Mouse (Mus musculus) midbrain, postnatal 0 days (tissue): ENCODE data around the gene Shroom3. TPM values are rescaled to one million over a fixed set of nuclear protein-coding genes. Genes with fewer than 3 reads are reported as not detected.
A peak's percentile ranks its signal among the peaks of the same experiment; 100 is the strongest.

ENCODE experiments used
- ATAC-seq: fragments of 200-750 bp; cut with Nextera tagmentation; 2 replicates; pipeline ENCODE4 v1.8.0; 2017; ENCODE audit warnings: moderate number of reproducible peaks, mild to moderate bottlenecking, moderate TSS enrichment, moderate library complexity; ENCODE audit not compliant: low FRiP score
- DNase-seq: peaks from one replicate; pipeline ENCODE4 v3.0.0-alpha.2; 2015; ENCODE audit warnings: low spot score
- H3K27ac ChIP-seq: fragments of 300-500 bp; sonication (generic); 2 replicates; pipeline ENCODE4 v1.5.1; 2014; ENCODE audit warnings: low read depth, mild to moderate bottlenecking, low read length, mixed read lengths
- H3K27me3 ChIP-seq: fragments of 300-500 bp; sonication (generic); 2 replicates; pipeline ENCODE4 v1.6.1; 2014; ENCODE audit warnings: low read length, control low read depth, mixed read lengths; ENCODE audit not compliant: insufficient read depth
- H3K36me3 ChIP-seq: fragments of 300-500 bp; sonication (generic); 2 replicates; pipeline ENCODE4 v1.6.1; 2014; ENCODE audit warnings: low read length, control low read depth, mixed read lengths; ENCODE audit not compliant: insufficient read depth
- H3K4me1 ChIP-seq: fragments of 300-500 bp; sonication (generic); 2 replicates; pipeline ENCODE4 v1.6.1; 2014; ENCODE audit warnings: mild to moderate bottlenecking, control low read depth, antibody characterized with exemption, low read length, mixed read lengths; ENCODE audit not compliant: insufficient read depth
- H3K4me2 ChIP-seq: fragments of 300-500 bp; sonication (generic); 2 replicates; pipeline ENCODE4 v1.6.1; 2014; ENCODE audit warnings: low read depth, mild to moderate bottlenecking, low read length, mixed read lengths; ENCODE audit not compliant: poor library complexity, severe bottlenecking
- H3K4me3 ChIP-seq: fragments of 300-500 bp; sonication (generic); 2 replicates; pipeline ENCODE4 v1.5.1; 2014; ENCODE audit warnings: low read depth, mild to moderate bottlenecking, low read length, moderate library complexity
- H3K9ac ChIP-seq: fragments of 300-500 bp; sonication (generic); replicated peaks from 2 replicates; pipeline ENCODE4 v1.6.1; 2014; ENCODE audit warnings: mild to moderate bottlenecking, low read length, moderate library complexity, mixed read lengths; ENCODE audit not compliant: poor library complexity, severe bottlenecking
- H3K9me3 ChIP-seq: fragments of 300-500 bp; sonication (generic); 2 replicates; pipeline ENCODE4 v1.6.1; 2016; ENCODE audit warnings: low read length, control low read depth
- CTCF ChIP-seq: IDR thresholded peaks from 2 replicates; pipeline ENCODE4 v1.5.1; 2016; ENCODE audit warnings: antibody characterized with exemption, mild to moderate bottlenecking
- WGBS: fragments of 180-500 bp; shearing (Covaris S2); extraction: QIAGEN DNeasy Blood & Tissue Kit; methylation state at CpG from one replicate; pipeline ENCODE4 v1.1.7; 2014; 5-methylcytosine and 5-hydroxymethylcytosine counted together
- polyA plus RNA-seq: library from polyadenylated mRNA; unstranded; fragments of >200 nt; fragmentation: Nextera tagmentation; extraction: Ambion mirVana; gene quantifications from 2 replicates; pipeline ENCODE4 v1.2.1, GENCODE M21; 2015
- total RNA-seq: library from RNA; depleted of rRNA; stranded (reverse); fragments of >200 nt; gene quantifications from 2 replicates; pipeline ENCODE4 v1.2.3, GENCODE M21; 2014

Gene Shroom3
- total and polyA plus RNA-seq, 2 experiments from 2014 or later, result 1.2 to 8.1 TPM

GRCm38 (mm10) chr5:92905146-92905545 is 221.9 kb downstream of the Shroom3 start:
- Histone ChIP-seq H3K27ac (peak overlapping the region; percentile 59; the same call in 1 of the 2 replicates), H3K27me3 (no peaks in the 10 kb centered on the region), H3K4me2 (no peak overlapping the region), H3K4me1 (peaks cover 14% of the 10 kb centered on the region; the same call in 1 of the 2 replicates), H3K9ac (0 out of 2 replicates have a peak overlapping the region, but pooled peaks have one; percentile 36), H3K4me3 (no peak overlapping the region), H3K36me3 (no peaks in the 10 kb centered on the region), H3K9me3 (no peaks in the 10 kb centered on the region)
- 26% methylated on average over 9 of the region's 9 CpGs for WGBS
- ATAC-seq (no peak), DNase-seq (no peak)
- no peak for TF ChIP-seq CTCF

- Histone ChIP-seq H3K9ac (no peak overlapping the region), H3K4me2 (no peak overlapping the region), H3K36me3 (no peaks in the 10 kb centered on the region), H3K27me3 (no peaks in the 10 kb centered on the region), H3K4me3 (no peak overlapping the region), H3K27ac (peak overlapping the region; percentile 59; the same call in 1 of the 2 replicates), H3K9me3 (no peaks in the 10 kb centered on the region), H3K4me1 (peaks cover 14% of the 10 kb centered on the region; the same call in 1 of the 2 replicates)
- 7% methylated on average over 8 of the region's 8 CpGs for WGBS
- ATAC-seq (peak; percentile 89), DNase-seq (peak; percentile 78)
- TF ChIP-seq CTCF, result no peak
Measured at GRCm38 (mm10) chr5:92905594-92906008, 222.4 kb downstream of the Shroom3 start.

- no peak for ATAC-seq
Measured at GRCm38 (mm10) chr5:92908227-92908626, 225.0 kb downstream of the Shroom3 start.

GRCm38 (mm10) chr5:92910838-92911237 is 227.6 kb downstream of the Shroom3 start:
- no peak for TF ChIP-seq CTCF
- H3K9ac ChIP-seq, result no peak overlapping the region
- no peak overlapping the region for H3K27ac ChIP-seq
- 93% methylated on average over 3 of the region's 3 CpGs for WGBS
- ATAC-seq (no peak), DNase-seq (no peak)
- no peak overlapping the region for H3K4me2 ChIP-seq
- H3K4me3 ChIP-seq, result no peak overlapping the region
- no peaks in the 10 kb centered on the region for H3K36me3 ChIP-seq
- H3K9me3 ChIP-seq, result no peaks in the 10 kb centered on the region
- 0 out of 2 replicates have a peak, but pooled peaks cover 2% of the 10 kb centered on the region for H3K4me1 ChIP-seq
- no peaks in the 10 kb centered on the region for H3K27me3 ChIP-seq

More at GRCm38 (mm10) chr5:92908227-92908626, 225.0 kb downstream of the Shroom3 start:
- 98% methylated on average over 4 of the region's 4 CpGs for WGBS
- Histone ChIP-seq H3K4me3 (no peak overlapping the region), H3K4me1 (peaks cover 14% of the 10 kb centered on the region; the same call in 1 of the 2 replicates), H3K27me3 (no peaks in the 10 kb centered on the region), H3K9ac (no peak overlapping the region), H3K9me3 (no peaks in the 10 kb centered on the region), H3K36me3 (no peaks in the 10 kb centered on the region), H3K27ac (no peak overlapping the region), H3K4me2 (no peak overlapping the region)
- TF ChIP-seq CTCF, result no peak
- DNase-seq, result no peak

GRCm38 (mm10) chr5:92915421-92915820 is 232.2 kb downstream of the Shroom3 start:
- Histone ChIP-seq H3K27me3 (no peaks in the 10 kb centered on the region), H3K9ac (no peak overlapping the region), H3K4me1 (no peaks in the 10 kb centered on the region), H3K9me3 (no peaks in the 10 kb centered on the region), H3K4me3 (no peak overlapping the region), H3K4me2 (no peak overlapping the region), H3K36me3 (no peaks in the 10 kb centered on the region), H3K27ac (no peak overlapping the region)
- no peak for TF ChIP-seq CTCF
- DNase-seq (no peak), ATAC-seq (no peak)
- 31% methylated on average over 10 of the region's 10 CpGs for WGBS

GRCm38 (mm10) chr5:92917755-92918154 is 234.5 kb downstream of the Shroom3 start:
- DNase-seq (no peak), ATAC-seq (no peak)
- no peaks in the 10 kb centered on the region for H3K27me3 ChIP-seq
- H3K4me2 ChIP-seq, result no peak overlapping the region
- no peak overlapping the region for H3K4me3 ChIP-seq
- TF ChIP-seq CTCF, result no peak
- WGBS, result 85% methylated on average over 6 of the region's 6 CpGs
- no peaks in the 10 kb centered on the region for H3K36me3 ChIP-seq
- no peaks in the 10 kb centered on the region for H3K4me1 ChIP-seq
- H3K9ac ChIP-seq, result no peak overlapping the region
- H3K9me3 ChIP-seq, result no peaks in the 10 kb centered on the region
- no peak overlapping the region for H3K27ac ChIP-seq
